Mouse (Mus musculus) liver, embryonic 14.5 days (tissue): ENCODE results near the gene Nuf2. TPM values are rescaled to one million over a fixed set of nuclear protein-coding genes. Genes with fewer than 3 reads are reported as not detected.

Experiments
- ATAC-seq: fragments of 200-750 bp; cut with Nextera tagmentation; 2 replicates; pipeline ENCODE4 v1.8.0; 2017; ENCODE audit warnings: moderate number of reproducible peaks, mild to moderate bottlenecking, moderate library complexity; ENCODE audit not compliant: insufficient read depth
- DNase-seq, 3 experiments: peaks; one replicate each; pipeline ENCODE4 v3.0.0-alpha.2; 2012 to 2013; ENCODE audit warnings: low read depth in 3 of 3, low spot score in 3 of 3
- H3K27ac ChIP-seq: fragments of 300-500 bp; sonication (generic); 2 replicates; pipeline ENCODE4 v1.5.1; 2014; ENCODE audit warnings: moderate library complexity, mild to moderate bottlenecking, control low read depth, inconsistent platforms
- H3K27me3 ChIP-seq: fragments of 300-500 bp; sonication (generic); 2 replicates; pipeline ENCODE4 v1.6.1; 2014; ENCODE audit warnings: mild to moderate bottlenecking, low read length, moderate library complexity; ENCODE audit not compliant: control insufficient read depth, insufficient read depth
- H3K36me3 ChIP-seq: fragments of 300-500 bp; sonication (generic); replicated peaks from 2 replicates; pipeline ENCODE4 v1.6.1; 2014; ENCODE audit warnings: low read depth; ENCODE audit not compliant: control insufficient read depth, insufficient read depth
- H3K4me1 ChIP-seq, 2 experiments: fragments of 200-500 bp in 1 of 2; fragments of 300-500 bp in 1 of 2; sonication (generic) in 1 of 2; replicated peaks; 2 replicates each; pipeline ENCODE4 v1.6.1; 2012 to 2014; ENCODE audit warnings: antibody characterized with exemption in 1 of 2, inconsistent platforms in 1 of 2, low read length in 1 of 2; ENCODE audit not compliant: control insufficient read depth in 2 of 2, insufficient read depth in 2 of 2
- H3K4me2 ChIP-seq: fragments of 300-500 bp; sonication (generic); 2 replicates; pipeline ENCODE4 v1.6.1; 2014; ENCODE audit warnings: low read depth, mild to moderate bottlenecking, control low read depth, moderate library complexity
- H3K4me3 ChIP-seq, 2 experiments: fragments of 200-500 bp in 1 of 2; fragments of 300-500 bp in 1 of 2; sonication (generic) in 1 of 2; 2 replicates each; pipeline ENCODE4 v1.5.1; 2012 to 2014; ENCODE audit warnings: low read depth in 2 of 2, low read length in 2 of 2, mild to moderate bottlenecking in 2 of 2, control low read depth in 1 of 2, inconsistent platforms in 1 of 2, moderate library complexity in 1 of 2; ENCODE audit not compliant: insufficient read depth in 1 of 2
- H3K9ac ChIP-seq: fragments of 300-500 bp; sonication (generic); replicated peaks from 2 replicates; pipeline ENCODE4 v1.6.1; 2014; ENCODE audit warnings: mild to moderate bottlenecking, control low read depth, moderate library complexity
- H3K9me3 ChIP-seq: fragments of 300-500 bp; sonication (generic); 2 replicates; pipeline ENCODE4 v1.6.1; 2016; ENCODE audit warnings: low read length, mixed read lengths; ENCODE audit not compliant: control insufficient read depth
- CTCF ChIP-seq: IDR thresholded peaks from 2 replicates; pipeline ENCODE4 v1.5.1; 2016; ENCODE audit warnings: antibody characterized with exemption, low read depth, control low read depth
- EP300 ChIP-seq: IDR thresholded peaks from 2 replicates; pipeline ENCODE4 v1.6.1; 2016; ENCODE audit warnings: antibody characterized with exemption, low read depth
- WGBS: fragments of 180-500 bp; shearing (Covaris S2); extraction: QIAGEN DNeasy Blood & Tissue Kit; methylation state at CpG from one replicate; pipeline ENCODE4 v1.1.7; 2014; ENCODE audit not compliant: insufficient replicate concordance; 5-methylcytosine and 5-hydroxymethylcytosine counted together
- polyA plus RNA-seq, 2 experiments: library from polyadenylated mRNA; depleted of rRNA in 1 of 2; stranded (reverse) in 1 of 2; unstranded in 1 of 2; fragments of >200 nt; fragmentation: Nextera tagmentation in 1 of 2; extraction: Ambion mirVana in 1 of 2; gene quantifications; 2 replicates each; pipeline versions ENCODE4 v1.2.1 to v1.2.3; 2012 to 2014

The Nuf2 gene
- polyA plus RNA-seq, 2 experiments = 23.3 to 43.3 TPM

GRCm38 (mm10) chr1:169553446-169553845, 22.2 kb upstream of the Nuf2 start:
- no peaks in the 10 kb centered on the region for H3K36me3 ChIP-seq
- ATAC-seq = no peak
- H3K27me3 ChIP-seq = no peaks in the 10 kb centered on the region
- no peak for DNase-seq
- no peak overlapping the region for H3K4me2 ChIP-seq
- H3K4me1 ChIP-seq = no peaks in the 10 kb centered on the region
- no peak overlapping the region for H3K9ac ChIP-seq
- no peak for TF ChIP-seq EP300
- no peak for TF ChIP-seq CTCF
- no peak overlapping the region for H3K4me3 ChIP-seq
- H3K9me3 ChIP-seq = no peaks in the 10 kb centered on the region
- H3K27ac ChIP-seq = no peak overlapping the region
- WGBS = 56% methylated on average over 7 of the region's 7 CpGs

DNA sequence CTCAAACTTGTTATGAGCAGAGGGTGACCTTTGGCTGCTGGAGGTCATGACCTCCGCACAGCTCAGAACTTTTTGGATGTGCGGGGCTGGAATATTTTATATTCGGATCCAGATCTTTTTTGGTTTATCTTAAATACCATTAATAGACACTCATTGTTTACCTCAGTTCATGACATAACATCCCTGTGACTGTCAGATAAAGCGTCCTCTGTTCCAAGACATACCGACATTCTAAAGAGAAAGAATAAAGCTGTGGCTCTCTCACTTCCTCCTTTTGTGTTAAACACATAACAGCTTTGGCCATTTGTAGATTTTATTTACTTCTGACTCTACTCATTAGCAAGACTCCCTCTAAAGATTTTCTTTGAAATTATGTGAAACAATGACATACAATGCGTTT, 9.2 kb upstream of the Nuf2 start:
- WGBS = 44% methylated on average over 6 of the region's 6 CpGs
- Histone ChIP-seq H3K4me2 (no peak overlapping the region), H3K4me1 (no peaks in the 10 kb centered on the region), H3K36me3 (no peaks in the 10 kb centered on the region), H3K9ac (no peak overlapping the region), H3K27me3 (no peaks in the 10 kb centered on the region), H3K9me3 (no peaks in the 10 kb centered on the region), H3K4me3 (no peak overlapping the region), H3K27ac (no peak overlapping the region)
- TF ChIP-seq CTCF = no peak
- TF ChIP-seq EP300 = no peak
- ATAC-seq (no peak), DNase-seq (no peak)

- H3K36me3 ChIP-seq = peaks cover 16% of the 10 kb centered on the region
- H3K4me2 ChIP-seq = peak overlapping the region; percentile 83
- TF ChIP-seq CTCF = peak; percentile 31; the same call in 1 of the 2 replicates
- 0 out of 2 replicates have a peak, but pooled peaks have one; percentile 6 for TF ChIP-seq EP300
- H3K27me3 ChIP-seq = no peaks in the 10 kb centered on the region
- ATAC-seq (peak; percentile 47), DNase-seq (peak in 2 of 3 experiments; percentile 34 to 46)
- 15% methylated on average over 11 of the region's 11 CpGs for WGBS
- no peaks in the 10 kb centered on the region for H3K9me3 ChIP-seq
- H3K27ac ChIP-seq = peak overlapping the region; percentile 91
- peak overlapping the region; percentile 69 to 88 for H3K4me3 ChIP-seq
- H3K9ac ChIP-seq = peak overlapping the region; percentile 66
- H3K4me1 ChIP-seq = peaks cover 6% of the 10 kb centered on the region in 2 experiments; a peak in 3 of 4 replicates
Observed at GRCm38 (mm10) chr1:169531702-169532535, 655 bp upstream of the Nuf2 start.

- WGBS = 60% methylated on average over 8 of the region's 8 CpGs
- Histone ChIP-seq H3K36me3 (peaks cover 29% of the 10 kb centered on the region), H3K27me3 (no peaks in the 10 kb centered on the region), H3K9ac (peak overlapping the region; percentile 93), H3K4me3 (peak overlapping the region; percentile 88 to 98), H3K27ac (no peak overlapping the region), H3K4me2 (peak overlapping the region; percentile 78), H3K9me3 (no peaks in the 10 kb centered on the region), H3K4me1 (peaks cover 6% of the 10 kb centered on the region in 2 experiments; a peak in 3 of 4 replicates)
- ATAC-seq = no peak
- TF ChIP-seq CTCF (no peak), EP300 (no peak)
- DNase-seq = peak in 2 of 3 experiments; percentile 5 to 54
Observed at GRCm38 (mm10) chr1:169529996-169530518, 1.2 kb downstream of the Nuf2 start.

GRCm38 (mm10) chr1:169526006-169526680, 5.1 kb downstream of the Nuf2 start:
- H3K4me3 ChIP-seq = no peak overlapping the region
- no peak for TF ChIP-seq CTCF
- TF ChIP-seq EP300 = no peak
- no peak overlapping the region for H3K27ac ChIP-seq
- ATAC-seq (no peak), DNase-seq (no peak)
- peaks cover 61% of the 10 kb centered on the region for H3K36me3 ChIP-seq
- H3K4me1 ChIP-seq = peaks cover 3 to 6% of the 10 kb centered on the region in 2 experiments; a peak in 3 of 4 replicates
- no peaks in the 10 kb centered on the region for H3K27me3 ChIP-seq
- WGBS = 92% methylated on average over 5 of the region's 5 CpGs
- no peaks in the 10 kb centered on the region for H3K9me3 ChIP-seq
- H3K4me2 ChIP-seq = no peak overlapping the region
- H3K9ac ChIP-seq = no peak overlapping the region
